Comparison of ENCODE assay signal across 8 mouse cellular contexts in the genomic region with DNA sequence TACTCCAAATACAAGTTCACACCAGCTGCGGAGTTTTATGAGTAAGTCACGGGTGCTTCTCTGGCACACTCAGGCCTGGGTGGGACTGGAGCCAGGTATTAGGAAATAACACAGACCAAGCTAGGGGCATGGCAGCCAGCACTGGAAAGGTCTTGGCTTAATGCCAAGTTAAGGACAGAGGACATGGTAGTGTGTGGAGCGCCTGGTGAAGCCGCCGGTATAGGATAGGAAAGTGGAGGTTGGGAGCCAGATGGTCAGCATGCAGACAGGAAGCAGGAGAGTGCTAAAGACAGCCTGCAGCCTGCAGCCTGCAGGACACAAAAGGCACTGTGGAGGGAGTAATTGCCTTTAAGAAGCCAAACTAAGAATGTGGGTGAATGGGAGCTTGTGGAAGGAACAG. TPM values are rescaled to one million over a fixed set of nuclear protein-coding genes. Genes with fewer than 3 reads are reported as not detected.
DNase-seq lines count a peak whose midpoint lies in the region; ATAC-seq and TF ChIP-seq lines count a peak whose summit lies in the region.

No protein-coding gene starts in this region.

- ATAC-seq in granulocyte monocyte progenitor cell, adult 5-6 weeks (replicated peaks; ENCODE audit: poor library complexity, severe bottlenecking), result peak; percentile 44; the same call in 1 of the 2 replicates
- ATAC-seq in kidney, embryonic 16.5 days (ENCODE audit: low FRiP score, low TSS enrichment), result peak; percentile 39; the same call in 1 of the 2 replicates

- H3K27me3 ChIP-seq in kidney, embryonic 16.5 days (ENCODE audit: insufficient read depth, low read length), result no peaks in the 10 kb centered on the region

- H3K9ac ChIP-seq in kidney, embryonic 16.5 days (replicated peaks; ENCODE audit: low read length), result no peak overlapping the region

- peak; percentile 6; the same call in 1 of the 2 replicates for TF ChIP-seq CTCF in left cerebral cortex, adult 2 months (IDR thresholded peaks at IDR 0.05)

- no peak for DNase-seq in left cerebral cortex, adult 2 months (ENCODE audit: extremely low spot score in 1 of 2, low spot score in 2 of 2)
- no peak for DNase-seq in left cerebral cortex, adult 8-10 months (ENCODE audit: low spot score in 2 of 2)
- peak; percentile 36 for DNase-seq in brain, adult 2 months (ENCODE audit: low read depth, low spot score)
- peak; percentile 17 for DNase-seq in ovary, postnatal 10 days (ENCODE audit: low spot score)
- DNase-seq in B cell, adult 2 months, result no peak
- DNase-seq in spleen, adult 18-20 months, result no peak

- H3K4me3 ChIP-seq in left cerebral cortex, adult 2 months, result no peak overlapping the region
- no peak overlapping the region for H3K4me3 ChIP-seq in kidney, embryonic 16.5 days (ENCODE audit: low read length)

- WGBS in kidney, embryonic 16.5 days, result 49% methylated on average over 5 of the region's 5 CpGs

- H3K9me3 ChIP-seq in kidney, embryonic 16.5 days (ENCODE audit: low read length), result no peaks in the 10 kb centered on the region

- no peaks in the 10 kb centered on the region for H3K4me1 ChIP-seq in kidney, embryonic 16.5 days (ENCODE audit: insufficient read depth, low read length)

- H3K36me3 ChIP-seq in kidney, embryonic 16.5 days (ENCODE audit: insufficient read depth, low read length), result no peaks in the 10 kb centered on the region

- intact Hi-C loops in left cerebral cortex, adult 2 months (cut with DNase I), result no loop called here

- H3K4me2 ChIP-seq in kidney, embryonic 16.5 days (replicated peaks; ENCODE audit: low read depth, low read length), result no peak overlapping the region

- H3K27ac ChIP-seq in left cerebral cortex, adult 2 months, result no peak overlapping the region
- H3K27ac ChIP-seq in kidney, embryonic 16.5 days (ENCODE audit: low read length), result no peak overlapping the region

RNA-seq across cellular contexts. Expression of gene Slc6a2, which starts 13.1 kb away (rescaled TPM):
- under 1 TPM; 0.09 to 0.14 TPM for total RNA-seq in left cerebral cortex, adult 2 months (2021)
- under 1 TPM; 0.11 to 0.27 (median 0.20) TPM for total RNA-seq in left cerebral cortex, adult 8-10 months (2022)
- not detected in 2 replicates for total RNA-seq in granulocyte monocyte progenitor cell, adult 5-6 weeks (2014; fragmentation: Nextera tagmentation)
- not detected in 2 replicates for total RNA-seq in granulocyte monocyte progenitor cell, adult 5-6 weeks (2017)
- polyA plus RNA-seq in kidney, embryonic 16.5 days (2015; fragmentation: Nextera tagmentation; extraction: Ambion mirVana), result 0.64 and 1.4 TPM in 2 replicates

Comparison
In these comparisons a context has a peak if more than half of its experiments do, and no peak if none do; other contexts are left out.
1. DNase-seq: peak in brain, adult 2 months (single experiment) and ovary, postnatal 10 days (single experiment); none in left cerebral cortex, adult 2 months (0 of 2), left cerebral cortex, adult 8-10 months (0 of 2), B cell, adult 2 months (0 of 2) and spleen, adult 18-20 months (0 of 2).